ENCODE assay signal across 13 mouse cellular contexts in genomic region chr1:85839790-85840189, GRCm38 (mm10).
"Had no signal": no experiment of that assay in that cellular context is flagged by ENCODE, and none has a peak within 500 bp of the region (broad histone marks: within the 10 kb centered on the region; RNA-seq: fewer than 3 reads in every experiment).

No protein-coding gene starts in this region.

- H3K4me3 ChIP-seq: layer of hippocampus, adult 2 months; limb, embryonic 12.5 days; midbrain, embryonic 12.5 days; neural tube, embryonic 13.5 days had no signal

- H3K27ac ChIP-seq: layer of hippocampus, adult 2 months; limb, embryonic 12.5 days; midbrain, embryonic 12.5 days; neural tube, embryonic 13.5 days had no signal

- ATAC-seq: intestine, postnatal 0 days; midbrain, embryonic 16.5 days had no signal

- DNase-seq: kidney, adult 8-10 months; kidney, postnatal 36 days; lung, embryonic 14.5 days; lung, postnatal 36 days; retina, postnatal 1 day; right cerebral cortex, postnatal 4 days; thymus, postnatal 36 days had no signal

- H3K9ac ChIP-seq: limb, embryonic 12.5 days; lung, embryonic 14.5 days; midbrain, embryonic 12.5 days; neural tube, embryonic 13.5 days had no signal

- H3K4me2 ChIP-seq: limb, embryonic 12.5 days; lung, embryonic 14.5 days; midbrain, embryonic 12.5 days; neural tube, embryonic 13.5 days had no signal

- H3K27me3 ChIP-seq: limb, embryonic 12.5 days; midbrain, embryonic 12.5 days; neural tube, embryonic 13.5 days had no signal

- H3K4me1 ChIP-seq: limb, embryonic 12.5 days; midbrain, embryonic 12.5 days; neural tube, embryonic 13.5 days had no signal

- H3K9me3 ChIP-seq: limb, embryonic 12.5 days; midbrain, embryonic 12.5 days; neural tube, embryonic 13.5 days had no signal
